In genomic region chr6:17170782-17171272, GRCm38 (mm10) we compare ENCODE assay signal across 8 mouse cellular contexts.
A peak's percentile ranks its signal among the peaks of the same experiment; 100 is the strongest.
DNase-seq lines count a peak whose midpoint lies in the region; ATAC-seq lines count a peak whose summit lies in the region.

No protein-coding gene starts in this region.

- H3K9me3 ChIP-seq in kidney, embryonic 14.5 days (ENCODE audit: control insufficient read depth, low read length): no peaks in the 10 kb centered on the region
- no peaks in the 10 kb centered on the region for H3K9me3 ChIP-seq in embryonic facial prominence, embryonic 13.5 days

- no peak overlapping the region for H3K9ac ChIP-seq in kidney, embryonic 14.5 days (ENCODE audit: low read depth, low read length)
- no peak overlapping the region for H3K9ac ChIP-seq in embryonic facial prominence, embryonic 13.5 days

- H3K27me3 ChIP-seq in kidney, embryonic 14.5 days (ENCODE audit: control insufficient read depth, insufficient read depth, low read length): no peaks in the 10 kb centered on the region
- H3K27me3 ChIP-seq in embryonic facial prominence, embryonic 13.5 days: no peaks in the 10 kb centered on the region

- H3K4me1 ChIP-seq in kidney, embryonic 14.5 days (ENCODE audit: control insufficient read depth, insufficient read depth, low read length): 0 out of 2 replicates have a peak, but pooled peaks cover 9% of the 10 kb centered on the region
- H3K4me1 ChIP-seq in embryonic facial prominence, embryonic 13.5 days: peaks cover 22% of the 10 kb centered on the region

- intact Hi-C loops in heart, postnatal 25 days (cut with DNase I): loop anchor here (2.0 to 5.0 kb wide), 3 partner anchors 56 to 186 kb away; partner anchors contain the start of gene Cav1

- 59% methylated on average over 7 of the region's 7 CpGs for WGBS in kidney, embryonic 14.5 days
- WGBS in embryonic facial prominence, embryonic 13.5 days: 56% methylated on average over 7 of the region's 7 CpGs

- H3K4me2 ChIP-seq in kidney, embryonic 14.5 days (replicated peaks; ENCODE audit: low read depth, low read length): peak overlapping the region; percentile 30; the same call in 1 of the 2 replicates
- peak overlapping the region; percentile 41 for H3K4me2 ChIP-seq in embryonic facial prominence, embryonic 13.5 days

- peak overlapping the region; percentile 42; the same call in 1 of the 2 replicates for H3K27ac ChIP-seq in kidney, embryonic 14.5 days (ENCODE audit: low read depth, low read length)
- peak overlapping the region; percentile 82 for H3K27ac ChIP-seq in embryonic facial prominence, embryonic 13.5 days

- no peak overlapping the region for H3K4me3 ChIP-seq in kidney, embryonic 14.5 days (ENCODE audit: low read length)
- no peak overlapping the region for H3K4me3 ChIP-seq in embryonic facial prominence, embryonic 13.5 days

- no peaks in the 10 kb centered on the region for H3K36me3 ChIP-seq in kidney, embryonic 14.5 days (ENCODE audit: control insufficient read depth, insufficient read depth, low read length)
- H3K36me3 ChIP-seq in embryonic facial prominence, embryonic 13.5 days: no peaks in the 10 kb centered on the region

- ATAC-seq in kidney, embryonic 14.5 days (ENCODE audit: low FRiP score, low TSS enrichment): no peak
- no peak for ATAC-seq in embryonic facial prominence, embryonic 13.5 days (ENCODE audit: insufficient number of reproducible peaks, insufficient read depth, low FRiP score, low TSS enrichment, low read depth)
- ATAC-seq in megakaryocyte progenitor cell, adult 5-6 weeks (replicated peaks; ENCODE audit: poor library complexity): peak; percentile 78

- DNase-seq in kidney, adult 11 months: no peak
- peak; percentile 73 for DNase-seq in heart, postnatal 25 days (ENCODE audit: low spot score)
- DNase-seq in thymus, postnatal 10 days (ENCODE audit: low spot score in 2 of 2): no peak
- DNase-seq in layer of hippocampus, postnatal 36 days: no peak
- no peak for DNase-seq in thymus, postnatal 25 days
